12 mouse cellular contexts compared by ENCODE assay signal in genomic region chr8:24779319-24779718, GRCm38 (mm10). TPM values are rescaled to one million over a fixed set of nuclear protein-coding genes. Genes with fewer than 3 reads are reported as not detected.
A peak's percentile ranks its signal among the peaks of the same experiment; 100 is the strongest.
DNase-seq lines count a peak whose midpoint lies in the region; ATAC-seq lines count a peak whose summit lies in the region.
"Had no signal": no experiment of that assay in that cellular context is flagged by ENCODE, and none has a peak within 500 bp of the region (broad histone marks: within the 10 kb centered on the region; RNA-seq: fewer than 3 reads in every experiment).

No protein-coding gene starts in this region.

- peak; percentile 33 for DNase-seq in hindbrain, embryonic 11.5 days (ENCODE audit: low spot score)
- peak; percentile 71 for DNase-seq in midbrain, embryonic 14.5 days
- DNase-seq in midbrain, embryonic 11.5 days (ENCODE audit: low spot score, missing footprints) = no peak
- DNase-seq in c-Kit-positive CD71-negative TER-119-negative erythroid progenitor cells, embryonic 14.5 days (ENCODE audit: low read depth) = peak; percentile 6
- DNase-seq in splenic B cell, adult 2 months (ENCODE audit: low read depth, low spot score) = peak; percentile 29
- no peak for DNase-seq in right cerebral cortex, postnatal 25 days
- no peak for DNase-seq in left cerebral cortex, adult 9 months (ENCODE audit: low spot score in 2 of 2)
- DNase-seq: gastrocnemius, postnatal 25 days had no signal

- no peaks in the 10 kb centered on the region for H3K9me3 ChIP-seq in hindbrain, embryonic 11.5 days (ENCODE audit: control insufficient read depth, low read length)
- H3K9me3 ChIP-seq in hindbrain, embryonic 12.5 days (replicated peaks) = no peaks in the 10 kb centered on the region
- no peaks in the 10 kb centered on the region for H3K9me3 ChIP-seq in midbrain, embryonic 14.5 days (ENCODE audit: control insufficient read depth, low read length)
- no peaks in the 10 kb centered on the region for H3K9me3 ChIP-seq in midbrain, embryonic 11.5 days (ENCODE audit: control insufficient read depth, low read length)
- H3K9me3 ChIP-seq: embryonic facial prominence, embryonic 12.5 days; lung, embryonic 15.5 days had no signal

- H3K4me2 ChIP-seq in hindbrain, embryonic 11.5 days (replicated peaks; ENCODE audit: low read depth, low read length) = no peak overlapping the region
- no peak overlapping the region for H3K4me2 ChIP-seq in hindbrain, embryonic 12.5 days (replicated peaks)
- H3K4me2 ChIP-seq in midbrain, embryonic 14.5 days (ENCODE audit: low read length) = no peak overlapping the region
- no peak overlapping the region for H3K4me2 ChIP-seq in midbrain, embryonic 11.5 days
- H3K4me2 ChIP-seq: embryonic facial prominence, embryonic 12.5 days; lung, embryonic 15.5 days had no signal

- WGBS in hindbrain, embryonic 11.5 days = 46% methylated on average over 3 of the region's 3 CpGs
- WGBS in hindbrain, embryonic 12.5 days = 53% methylated on average over 3 of the region's 3 CpGs
- 56% methylated on average over 3 of the region's 3 CpGs for WGBS in midbrain, embryonic 14.5 days
- 57% methylated on average over 3 of the region's 3 CpGs for WGBS in midbrain, embryonic 11.5 days

- H3K27me3 ChIP-seq in hindbrain, embryonic 11.5 days (ENCODE audit: control insufficient read depth, insufficient read depth, low read length) = no peaks in the 10 kb centered on the region
- H3K27me3 ChIP-seq in hindbrain, embryonic 12.5 days = no peaks in the 10 kb centered on the region
- no peaks in the 10 kb centered on the region for H3K27me3 ChIP-seq in midbrain, embryonic 14.5 days (ENCODE audit: control insufficient read depth, insufficient read depth, low read length)
- H3K27me3 ChIP-seq in midbrain, embryonic 11.5 days (ENCODE audit: control insufficient read depth, insufficient read depth, low read length) = no peaks in the 10 kb centered on the region
- no peaks in the 10 kb centered on the region for H3K27me3 ChIP-seq in splenic B cell, adult 2 months (ENCODE audit: control insufficient read depth, insufficient read depth, low read length, poor library complexity, severe bottlenecking)
- H3K27me3 ChIP-seq: embryonic facial prominence, embryonic 12.5 days; lung, embryonic 15.5 days had no signal

- no peaks in the 10 kb centered on the region for H3K36me3 ChIP-seq in hindbrain, embryonic 11.5 days (ENCODE audit: control insufficient read depth, insufficient read depth, low read length)
- no peaks in the 10 kb centered on the region for H3K36me3 ChIP-seq in hindbrain, embryonic 12.5 days
- H3K36me3 ChIP-seq in midbrain, embryonic 14.5 days (ENCODE audit: control insufficient read depth, insufficient read depth, low read length) = no peaks in the 10 kb centered on the region
- no peaks in the 10 kb centered on the region for H3K36me3 ChIP-seq in midbrain, embryonic 11.5 days (ENCODE audit: control insufficient read depth, insufficient read depth, low read length)
- H3K36me3 ChIP-seq in splenic B cell, adult 2 months (ENCODE audit: control insufficient read depth, insufficient read depth, low read length, poor library complexity, severe bottlenecking) = no peaks in the 10 kb centered on the region
- H3K36me3 ChIP-seq: embryonic facial prominence, embryonic 12.5 days; lung, embryonic 15.5 days had no signal

- H3K4me1 ChIP-seq in hindbrain, embryonic 11.5 days (replicated peaks; ENCODE audit: control insufficient read depth, insufficient read depth, low read length) = no peaks in the 10 kb centered on the region
- H3K4me1 ChIP-seq in hindbrain, embryonic 12.5 days = no peaks in the 10 kb centered on the region
- H3K4me1 ChIP-seq in midbrain, embryonic 14.5 days (ENCODE audit: control insufficient read depth, insufficient read depth, low read length) = no peaks in the 10 kb centered on the region
- no peaks in the 10 kb centered on the region for H3K4me1 ChIP-seq in midbrain, embryonic 11.5 days (ENCODE audit: control insufficient read depth, insufficient read depth, low read length)
- H3K4me1 ChIP-seq: embryonic facial prominence, embryonic 12.5 days; lung, embryonic 15.5 days had no signal

- no peak for ATAC-seq in hindbrain, embryonic 11.5 days (ENCODE audit: low FRiP score)
- ATAC-seq in hindbrain, embryonic 12.5 days (ENCODE audit: low FRiP score) = no peak
- ATAC-seq in midbrain, embryonic 14.5 days (ENCODE audit: low FRiP score, low TSS enrichment) = no peak
- no peak for ATAC-seq in midbrain, embryonic 11.5 days (ENCODE audit: low FRiP score)

- H3K9ac ChIP-seq in hindbrain, embryonic 11.5 days (ENCODE audit: low read depth, low read length) = no peak overlapping the region
- H3K9ac ChIP-seq in hindbrain, embryonic 12.5 days = no peak overlapping the region
- H3K9ac ChIP-seq in midbrain, embryonic 14.5 days (replicated peaks; ENCODE audit: low read length) = no peak overlapping the region
- no peak overlapping the region for H3K9ac ChIP-seq in midbrain, embryonic 11.5 days (ENCODE audit: low read length)
- H3K9ac ChIP-seq: embryonic facial prominence, embryonic 12.5 days; lung, embryonic 15.5 days had no signal

- H3K27ac ChIP-seq in hindbrain, embryonic 11.5 days (ENCODE audit: low read depth, low read length) = no peak overlapping the region
- H3K27ac ChIP-seq in hindbrain, embryonic 12.5 days = no peak overlapping the region
- H3K27ac ChIP-seq in midbrain, embryonic 14.5 days (replicated peaks; ENCODE audit: low read depth, low read length) = no peak overlapping the region
- no peak overlapping the region for H3K27ac ChIP-seq in midbrain, embryonic 11.5 days (ENCODE audit: low read depth, low read length)
- H3K27ac ChIP-seq: embryonic facial prominence, embryonic 12.5 days; lung, embryonic 15.5 days had no signal

- H3K4me3 ChIP-seq in hindbrain, embryonic 11.5 days (ENCODE audit: low read depth, low read length) = no peak overlapping the region
- no peak overlapping the region for H3K4me3 ChIP-seq in hindbrain, embryonic 12.5 days
- no peak overlapping the region for H3K4me3 ChIP-seq in midbrain, embryonic 14.5 days (replicated peaks; ENCODE audit: low read depth, low read length)
- H3K4me3 ChIP-seq in midbrain, embryonic 11.5 days (ENCODE audit: low read depth, low read length) = no peak overlapping the region
- H3K4me3 ChIP-seq: embryonic facial prominence, embryonic 12.5 days; lung, embryonic 15.5 days had no signal

RNA-seq across cellular contexts. Expression of gene Adam5, which starts 44.9 kb away (rescaled TPM):
- 0.35 and 0.88 TPM in 2 replicates for polyA plus RNA-seq in hindbrain, embryonic 11.5 days (2014; fragmentation: Nextera tagmentation; extraction: Ambion mirVana)
- polyA plus RNA-seq in hindbrain, embryonic 12.5 days (2016; fragmentation: Nextera tagmentation; extraction: Ambion mirVana) = 0.54 and 0.74 TPM in 2 replicates
- 0.26 and 0.28 TPM in 2 replicates for polyA plus RNA-seq in midbrain, embryonic 14.5 days (2014; fragmentation: Nextera tagmentation; extraction: Ambion mirVana)
- polyA plus RNA-seq in midbrain, embryonic 11.5 days (2014; fragmentation: Nextera tagmentation; extraction: Ambion mirVana) = 0.15 and 0.30 TPM in 2 replicates

RNA-seq across cellular contexts. Expression of gene Adam3, which starts 53.7 kb away (rescaled TPM):
- polyA plus RNA-seq in hindbrain, embryonic 11.5 days (2014; fragmentation: Nextera tagmentation; extraction: Ambion mirVana) = not detected in 2 replicates
- 0.54 TPM in 1 of 2 replicates, not detected in the other for polyA plus RNA-seq in hindbrain, embryonic 12.5 days (2016; fragmentation: Nextera tagmentation; extraction: Ambion mirVana)
- polyA plus RNA-seq in midbrain, embryonic 14.5 days (2014; fragmentation: Nextera tagmentation; extraction: Ambion mirVana) = 0.08 TPM in 1 of 2 replicates, not detected in the other
- 0.15 TPM in 1 of 2 replicates, not detected in the other for polyA plus RNA-seq in midbrain, embryonic 11.5 days (2014; fragmentation: Nextera tagmentation; extraction: Ambion mirVana)
- polyA plus RNA-seq: neural tube, embryonic 14.5 days had no signal

Comparison
In these comparisons a context has a peak if more than half of its experiments do, and no peak if none do; other contexts are left out.
1. DNase-seq: peak in hindbrain, embryonic 11.5 days (single experiment), midbrain, embryonic 14.5 days (single experiment), c-Kit-positive CD71-negative TER-119-negative erythroid progenitor cells, embryonic 14.5 days (single experiment) and splenic B cell, adult 2 months (single experiment); none in midbrain, embryonic 11.5 days (single experiment), right cerebral cortex, postnatal 25 days (single experiment) and left cerebral cortex, adult 9 months (0 of 2).